Mouse (Mus musculus) liver, adult 2 months (tissue): ENCODE results near the gene Fto.

Source experiments
- CTCF ChIP-seq: fragments of 200-500 bp; IDR thresholded peaks from 2 replicates; pipeline ENCODE4 v1.5.1; 2011; ENCODE audit warnings: low read depth, low read length, control low read depth
- POLR2A ChIP-seq: fragments of 200-500 bp; IDR thresholded peaks from 2 replicates; pipeline ENCODE4 v1.6.1; 2011; ENCODE audit warnings: low read length, control low read depth; ENCODE audit not compliant: insufficient read depth; ENCODE audit errors: extremely low read depth

GRCm38 (mm10) chr8:91709768-91710167 is 396.4 kb downstream of the Fto start:
- no peak for TF ChIP-seq POLR2A
- no peak for TF ChIP-seq CTCF
